Mouse (Mus musculus) liver, postnatal 0 days (tissue): ENCODE data around the gene Frmd5. TPM values are rescaled to one million over a fixed set of nuclear protein-coding genes. Genes with fewer than 3 reads are reported as not detected.
"Not testable (repeated sequence)": the region's sequence is repeated elsewhere in the genome, so short reads cannot be mapped to it uniquely, and the experiment has no call there.

Experiments
- ATAC-seq: fragments of 200-750 bp; cut with Nextera tagmentation; 2 replicates; pipeline ENCODE4 v1.8.0; 2017; ENCODE audit warnings: mild to moderate bottlenecking, moderate library complexity
- DNase-seq: peaks from one replicate; pipeline ENCODE4 v3.0.0-alpha.2; 2016
- H3K27ac ChIP-seq: fragments of 300-500 bp; sonication (generic); 2 replicates; pipeline ENCODE4 v1.5.1; 2014; ENCODE audit warnings: antibody characterized with exemption, moderate library complexity, mild to moderate bottlenecking, low read depth
- H3K27me3 ChIP-seq: fragments of 300-500 bp; sonication (generic); 2 replicates; pipeline ENCODE4 v1.6.1; 2014; ENCODE audit warnings: low read length, control low read depth, mixed read lengths; ENCODE audit not compliant: insufficient read depth
- H3K36me3 ChIP-seq: fragments of 300-500 bp; sonication (generic); replicated peaks from 2 replicates; pipeline ENCODE4 v1.6.1; 2014; ENCODE audit warnings: mild to moderate bottlenecking, control low read depth, low read length, moderate library complexity, mixed read lengths; ENCODE audit not compliant: insufficient read depth
- H3K4me1 ChIP-seq: fragments of 300-500 bp; sonication (generic); 2 replicates; pipeline ENCODE4 v1.6.1; 2014; ENCODE audit warnings: antibody characterized with exemption, mild to moderate bottlenecking, control low read depth; ENCODE audit not compliant: insufficient read depth
- H3K4me2 ChIP-seq: fragments of 300-500 bp; sonication (generic); 2 replicates; pipeline ENCODE4 v1.6.1; 2014; ENCODE audit warnings: low read depth, mild to moderate bottlenecking, low read length, moderate library complexity, mixed read lengths
- H3K4me3 ChIP-seq: fragments of 300-500 bp; sonication (generic); 2 replicates; pipeline ENCODE4 v1.5.1; 2014; ENCODE audit warnings: low read depth, low read length
- H3K9ac ChIP-seq: fragments of 300-500 bp; sonication (generic); replicated peaks from 2 replicates; pipeline ENCODE4 v1.6.1; 2014; ENCODE audit warnings: mild to moderate bottlenecking, moderate library complexity
- H3K9me3 ChIP-seq: fragments of 300-500 bp; sonication (generic); 2 replicates; pipeline ENCODE4 v1.6.1; 2016; ENCODE audit warnings: mild to moderate bottlenecking, control low read depth, low read length, mixed read lengths
- CTCF ChIP-seq: sonication (generic); IDR thresholded peaks from 2 replicates; pipeline ENCODE4 v1.5.1; 2016; ENCODE audit warnings: antibody characterized with exemption, low read depth
- EP300 ChIP-seq: IDR thresholded peaks from 2 replicates; pipeline ENCODE4 v1.6.1; 2016; ENCODE audit warnings: antibody characterized with exemption, low read depth, mild to moderate bottlenecking
- WGBS: fragments of 180-500 bp; shearing (Covaris S2); extraction: QIAGEN DNeasy Blood & Tissue Kit; methylation state at CpG from one replicate; pipeline ENCODE4 v1.1.7; 2014; ENCODE audit not compliant: insufficient replicate concordance; 5-methylcytosine and 5-hydroxymethylcytosine counted together
- polyA plus RNA-seq: library from polyadenylated mRNA; unstranded; fragments of >200 nt; fragmentation: Nextera tagmentation; extraction: Ambion mirVana; gene quantifications from 2 replicates; pipeline ENCODE4 v1.2.1, GENCODE M21; 2015

The Frmd5 gene
- polyA plus RNA-seq, 1 experiment from 2014 or later, result 0.18 TPM

DNA sequence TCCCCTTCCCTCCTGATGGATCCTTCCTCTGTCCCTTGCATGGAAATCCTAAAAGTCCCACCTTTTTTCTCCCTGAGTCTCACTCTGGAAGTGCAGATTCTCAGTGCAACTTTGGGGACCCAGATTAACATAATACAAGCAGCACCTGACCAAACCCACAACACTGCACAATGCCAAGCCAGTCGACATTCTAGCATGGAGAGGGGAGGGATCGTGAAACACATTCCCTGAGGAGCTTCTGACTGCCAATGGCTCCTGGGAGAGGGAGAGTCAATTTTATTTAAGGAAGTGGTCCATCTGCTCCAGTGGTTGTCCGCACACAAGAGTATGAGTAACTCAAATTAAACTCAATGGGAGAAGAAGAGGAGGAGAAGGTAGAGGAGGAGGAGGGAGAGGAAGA is 28.0 kb upstream of the Frmd5 start:
- no peak for ATAC-seq
- Histone ChIP-seq H3K4me1 (no peaks in the 10 kb centered on the region), H3K27me3 (0 out of 2 replicates have a peak, but pooled peaks cover 3% of the 10 kb centered on the region), H3K27ac (no peak overlapping the region), H3K4me2 (no peak overlapping the region), H3K4me3 (no peak overlapping the region), H3K9me3 (peaks cover 3% of the 10 kb centered on the region; the same call in 1 of the 2 replicates), H3K36me3 (no peaks in the 10 kb centered on the region), H3K9ac (no peak overlapping the region)
- no peak for DNase-seq
- TF ChIP-seq EP300, result no peak
- 43% methylated on average over 3 of the region's 3 CpGs for WGBS

DNA sequence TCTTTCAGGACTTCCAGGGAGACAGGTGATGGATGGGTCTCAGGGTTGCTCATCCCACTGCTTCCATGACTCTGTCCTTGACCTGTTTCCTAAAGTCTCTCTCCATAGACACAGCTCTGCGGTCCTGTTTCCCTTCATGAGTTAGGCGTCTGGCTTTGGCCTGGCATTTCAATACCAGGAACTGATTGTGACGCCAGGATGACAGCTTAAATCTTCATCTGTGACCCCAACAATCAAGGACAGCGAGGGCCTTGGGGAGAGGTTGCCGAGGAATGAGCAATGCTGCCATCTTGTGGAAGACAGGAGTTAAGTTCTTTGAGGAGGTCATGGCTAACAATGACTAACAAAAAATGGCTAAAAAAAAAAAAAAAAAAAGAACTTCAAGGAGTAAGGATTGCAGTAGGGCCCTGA is 25.6 kb upstream of the Frmd5 start:
- no peak overlapping the region for H3K4me3 ChIP-seq
- H3K27ac ChIP-seq, result no peak overlapping the region
- DNase-seq (peak; percentile 44), ATAC-seq (no peak)
- H3K9me3 ChIP-seq, result no peaks in the 10 kb centered on the region
- H3K4me2 ChIP-seq, result no peak overlapping the region
- 7% methylated on average over 5 of the region's 5 CpGs for WGBS
- H3K4me1 ChIP-seq, result no peaks in the 10 kb centered on the region
- TF ChIP-seq EP300 (no peak), CTCF (peak; percentile 72)
- H3K27me3 ChIP-seq, result 0 out of 2 replicates have a peak, but pooled peaks cover 3% of the 10 kb centered on the region
- no peaks in the 10 kb centered on the region for H3K36me3 ChIP-seq
- no peak overlapping the region for H3K9ac ChIP-seq

DNA sequence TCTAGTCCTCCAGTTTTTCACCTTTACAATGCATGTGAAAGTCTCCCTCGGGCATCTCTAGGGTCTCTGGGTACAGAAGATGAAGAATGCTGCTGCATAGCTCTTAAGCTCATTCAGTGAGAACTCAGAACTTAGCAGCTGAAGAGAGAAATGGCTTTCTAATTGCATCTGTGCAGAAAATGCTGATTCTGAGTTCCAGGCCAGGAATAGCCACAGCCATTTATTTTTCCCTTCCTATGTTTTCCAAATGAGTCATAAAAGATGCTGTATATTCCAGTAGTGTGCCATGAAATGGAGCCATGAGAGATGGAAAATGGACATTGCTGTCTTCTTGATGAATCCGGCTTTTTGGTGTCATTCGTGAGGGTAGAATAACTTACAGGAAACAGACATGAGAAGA is 21.5 kb upstream of the Frmd5 start:
- Histone ChIP-seq H3K4me3 (no peak overlapping the region), H3K4me1 (no peaks in the 10 kb centered on the region), H3K9ac (no peak overlapping the region), H3K36me3 (no peaks in the 10 kb centered on the region), H3K27ac (no peak overlapping the region), H3K4me2 (no peak overlapping the region), H3K27me3 (no peaks in the 10 kb centered on the region), H3K9me3 (no peaks in the 10 kb centered on the region)
- ATAC-seq, result no peak
- DNase-seq, result no peak
- WGBS, result 74% methylated on average over 3 of the region's 3 CpGs
- no peak for TF ChIP-seq CTCF

DNA sequence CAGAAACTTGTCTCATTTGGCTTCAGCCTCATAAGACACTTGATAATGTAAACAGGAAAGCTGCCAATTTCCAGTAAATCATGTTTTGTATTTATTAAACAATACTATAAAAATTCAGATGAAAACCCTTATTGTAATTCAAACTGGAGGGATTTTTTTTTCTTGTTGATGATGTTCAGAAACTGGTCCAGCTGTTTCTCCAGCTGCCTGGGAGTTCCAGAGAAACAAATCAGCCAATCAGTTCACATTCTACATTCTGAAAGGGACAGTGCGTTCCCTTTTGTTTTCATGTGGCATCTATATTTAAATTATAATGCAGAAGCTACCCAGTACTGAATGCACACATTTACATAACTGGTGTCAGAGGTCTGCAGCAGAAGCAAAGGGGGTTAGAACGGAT is 19.3 kb upstream of the Frmd5 start:
- Histone ChIP-seq H3K27me3 (no peaks in the 10 kb centered on the region), H3K27ac (no peak overlapping the region), H3K4me2 (no peak overlapping the region), H3K9me3 (no peaks in the 10 kb centered on the region), H3K4me3 (no peak overlapping the region), H3K9ac (no peak overlapping the region), H3K36me3 (no peaks in the 10 kb centered on the region), H3K4me1 (no peaks in the 10 kb centered on the region)
- DNase-seq, result no peak
- 68% methylated on average over 2 of the region's 2 CpGs for WGBS
- TF ChIP-seq CTCF (no peak), EP300 (no peak)
- no peak for ATAC-seq

DNA sequence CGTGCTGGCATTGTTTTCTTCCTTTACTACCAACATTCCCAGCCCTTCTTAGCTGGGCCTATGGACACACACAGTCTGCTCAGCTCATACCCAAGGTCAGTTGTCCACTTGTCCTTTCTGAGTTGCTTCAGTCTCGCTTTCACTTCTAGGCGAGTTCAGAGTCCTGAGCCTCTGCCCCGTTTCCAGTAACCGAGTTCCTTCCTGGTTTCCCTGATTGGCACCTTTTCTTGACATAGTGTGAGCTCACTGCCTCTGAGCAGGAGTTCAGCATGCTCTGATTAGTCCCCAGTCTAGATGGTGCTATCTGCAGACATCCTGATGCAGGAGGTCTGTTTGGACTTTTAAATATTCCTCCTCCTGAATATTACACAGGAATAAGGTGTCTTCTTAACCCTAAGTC is 17.8 kb upstream of the Frmd5 start:
- no peak overlapping the region for H3K27ac ChIP-seq
- H3K4me3 ChIP-seq, result no peak overlapping the region
- WGBS, result 44% methylated on average over 5 of the region's 5 CpGs
- ATAC-seq, result no peak
- H3K4me2 ChIP-seq, result no peak overlapping the region
- no peaks in the 10 kb centered on the region for H3K36me3 ChIP-seq
- no peak for DNase-seq
- H3K4me1 ChIP-seq, result no peaks in the 10 kb centered on the region
- no peak for TF ChIP-seq EP300
- TF ChIP-seq CTCF, result no peak
- no peaks in the 10 kb centered on the region for H3K27me3 ChIP-seq
- no peak overlapping the region for H3K9ac ChIP-seq
- no peaks in the 10 kb centered on the region for H3K9me3 ChIP-seq

DNA sequence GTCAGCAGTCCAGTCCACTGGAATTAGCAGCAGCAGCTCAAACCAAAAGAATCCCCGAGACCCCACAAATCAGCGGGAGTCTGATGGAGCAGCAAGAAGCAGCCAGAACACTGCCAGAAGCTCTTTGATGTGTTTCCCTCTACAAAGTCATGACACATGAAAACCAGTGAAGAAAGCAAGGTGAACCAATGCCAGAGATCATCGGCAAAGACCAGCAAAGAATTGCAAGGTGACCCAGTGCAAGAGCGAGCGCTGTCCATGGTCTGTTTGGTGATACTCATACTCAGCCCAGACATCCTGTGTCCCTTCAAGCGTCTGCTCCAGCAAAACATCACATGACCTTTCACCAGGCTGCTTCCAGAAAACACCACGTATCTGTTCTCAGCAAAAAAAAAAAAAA is 14.9 kb upstream of the Frmd5 start:
- 78% methylated on average over 7 of the region's 7 CpGs for WGBS
- H3K4me2 ChIP-seq, result no peak overlapping the region
- H3K27me3 ChIP-seq, result no peaks in the 10 kb centered on the region
- no peak overlapping the region for H3K27ac ChIP-seq
- TF ChIP-seq CTCF, result no peak
- TF ChIP-seq EP300, result no peak
- no peak overlapping the region for H3K4me3 ChIP-seq
- no peak overlapping the region for H3K9ac ChIP-seq
- ATAC-seq (no peak), DNase-seq (no peak)
- no peaks in the 10 kb centered on the region for H3K36me3 ChIP-seq
- no peaks in the 10 kb centered on the region for H3K4me1 ChIP-seq
- no peaks in the 10 kb centered on the region for H3K9me3 ChIP-seq

DNA sequence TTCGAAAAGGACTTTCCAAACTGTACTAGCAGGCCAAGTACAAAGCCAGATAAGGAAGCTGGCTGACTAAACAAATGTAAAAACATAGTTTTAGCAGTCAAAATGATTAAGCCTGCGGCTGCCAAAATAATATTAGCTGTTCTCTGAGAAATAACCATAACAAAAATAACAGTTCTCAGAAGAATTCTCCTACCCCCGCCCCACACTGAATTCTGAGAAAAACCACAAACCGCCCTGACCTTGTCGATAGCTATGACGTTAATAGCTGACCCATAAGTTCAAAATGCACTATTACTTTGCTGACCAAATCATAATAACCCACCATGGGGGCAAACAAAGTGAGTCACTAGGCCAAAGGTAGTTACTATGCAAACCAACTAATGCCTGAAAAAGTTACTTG is 4.0 kb upstream of the Frmd5 start:
- ATAC-seq, DNase-seq: not testable (repeated sequence)
- WGBS, result 68% methylated on average over 6 of the region's 6 CpGs

More for the DNA sequence above, 4.0 kb upstream of the Frmd5 start:
- H3K36me3 ChIP-seq, H3K27ac ChIP-seq, H3K9ac ChIP-seq, H3K4me3 ChIP-seq, H3K9me3 ChIP-seq, H3K4me2 ChIP-seq, H3K4me1 ChIP-seq: not testable (repeated sequence)
- H3K27me3 ChIP-seq, result peaks cover 31% of the 10 kb centered on the region
